Mouse (Mus musculus) kidney, embryonic 14.5 days (tissue): Measurements from ENCODE around the gene Fam167b. TPM values are rescaled to one million over a fixed set of nuclear protein-coding genes. Genes with fewer than 3 reads are reported as not detected.
A peak's percentile ranks its signal among the peaks of the same experiment; 100 is the strongest.

ENCODE experiments used
- ATAC-seq: fragments of 200-750 bp; cut with Nextera tagmentation; 2 replicates; pipeline ENCODE4 v1.8.0; 2017; ENCODE audit warnings: moderate number of reproducible peaks, mild to moderate bottlenecking, moderate TSS enrichment, moderate library complexity; ENCODE audit not compliant: low FRiP score, low TSS enrichment
- H3K27ac ChIP-seq: fragments of 300-500 bp; sonication (generic); 2 replicates; pipeline ENCODE4 v1.5.1; 2014; ENCODE audit warnings: low read depth, mild to moderate bottlenecking, low read length, moderate library complexity, mixed read lengths
- H3K27me3 ChIP-seq: fragments of 300-500 bp; sonication (generic); 2 replicates; pipeline ENCODE4 v1.6.1; 2014; ENCODE audit warnings: mild to moderate bottlenecking, low read length; ENCODE audit not compliant: control insufficient read depth, insufficient read depth
- H3K36me3 ChIP-seq: fragments of 300-500 bp; sonication (generic); 2 replicates; pipeline ENCODE4 v1.6.1; 2014; ENCODE audit warnings: low read length, mixed read lengths; ENCODE audit not compliant: control insufficient read depth, insufficient read depth
- H3K4me1 ChIP-seq: fragments of 300-500 bp; sonication (generic); 2 replicates; pipeline ENCODE4 v1.6.1; 2014; ENCODE audit warnings: low read length, mixed read lengths; ENCODE audit not compliant: control insufficient read depth, insufficient read depth
- H3K4me2 ChIP-seq: fragments of 300-500 bp; sonication (generic); replicated peaks from 2 replicates; pipeline ENCODE4 v1.6.1; 2014; ENCODE audit warnings: low read depth, mild to moderate bottlenecking, low read length
- H3K4me3 ChIP-seq: fragments of 300-500 bp; sonication (generic); 2 replicates; pipeline ENCODE4 v1.5.1; 2014; ENCODE audit warnings: mild to moderate bottlenecking, low read length
- H3K9ac ChIP-seq: fragments of 300-500 bp; sonication (generic); 2 replicates; pipeline ENCODE4 v1.6.1; 2014; ENCODE audit warnings: low read depth, mild to moderate bottlenecking, low read length, moderate library complexity
- H3K9me3 ChIP-seq: fragments of 300-500 bp; sonication (generic); 2 replicates; pipeline ENCODE4 v1.6.1; 2016; ENCODE audit warnings: low read length; ENCODE audit not compliant: control insufficient read depth
- WGBS: fragments of 180-500 bp; shearing (Covaris S2); extraction: QIAGEN DNeasy Blood & Tissue Kit; methylation state at CpG from one replicate; pipeline ENCODE4 v1.1.7; 2014; 5-methylcytosine and 5-hydroxymethylcytosine counted together
- polyA plus RNA-seq: library from polyadenylated mRNA; unstranded; fragments of >200 nt; fragmentation: Nextera tagmentation; extraction: Ambion mirVana; gene quantifications from 2 replicates; pipeline ENCODE4 v1.2.1, GENCODE M21; 2014

Gene Fam167b
- polyA plus RNA-seq: 17.7 and 19.7 TPM in 2 replicates

DNA sequence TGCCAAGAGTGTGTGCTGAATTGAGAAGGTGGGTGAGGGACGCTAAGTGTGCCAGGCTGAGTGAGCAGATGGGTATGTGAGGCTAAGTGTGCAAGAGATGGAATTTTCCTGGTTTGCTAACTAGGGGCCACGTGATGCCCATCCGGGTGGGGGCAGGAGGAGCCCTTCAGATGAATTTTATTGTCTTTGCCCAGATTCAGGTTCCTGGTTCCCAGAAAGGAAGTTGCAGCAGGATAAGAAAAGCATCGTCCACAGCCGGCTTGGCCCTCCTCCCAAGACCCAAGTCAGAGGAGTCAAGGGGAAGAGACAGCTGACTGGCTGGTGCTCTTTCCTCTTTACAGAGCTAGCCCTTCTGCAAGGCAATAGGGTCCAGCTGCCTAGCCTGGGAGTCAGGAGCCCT is at the start of gene Fam167b:
Fam167b (minus strand) TSS at position 84 of the 400 bp plus-strand sequence.
- no peak for ATAC-seq
- H3K9ac ChIP-seq: peak within 1 kb of the TSS; percentile 23; the same call in 1 of the 2 replicates
- H3K4me2 ChIP-seq: peak within 1 kb of the TSS; percentile 30
- peaks cover 10% of the 10 kb centered on the region for H3K4me1 ChIP-seq
- H3K36me3 ChIP-seq: no peaks in the 10 kb centered on the region
- no peaks in the 10 kb centered on the region for H3K27me3 ChIP-seq
- peak within 1 kb of the TSS; percentile 3; the same call in 1 of the 2 replicates for H3K4me3 ChIP-seq
- H3K9me3 ChIP-seq: no peaks in the 10 kb centered on the region
- peak within 1 kb of the TSS; percentile 17; the same call in 1 of the 2 replicates for H3K27ac ChIP-seq
- WGBS: 82% methylated on average over 5 of the region's 5 CpGs

DNA sequence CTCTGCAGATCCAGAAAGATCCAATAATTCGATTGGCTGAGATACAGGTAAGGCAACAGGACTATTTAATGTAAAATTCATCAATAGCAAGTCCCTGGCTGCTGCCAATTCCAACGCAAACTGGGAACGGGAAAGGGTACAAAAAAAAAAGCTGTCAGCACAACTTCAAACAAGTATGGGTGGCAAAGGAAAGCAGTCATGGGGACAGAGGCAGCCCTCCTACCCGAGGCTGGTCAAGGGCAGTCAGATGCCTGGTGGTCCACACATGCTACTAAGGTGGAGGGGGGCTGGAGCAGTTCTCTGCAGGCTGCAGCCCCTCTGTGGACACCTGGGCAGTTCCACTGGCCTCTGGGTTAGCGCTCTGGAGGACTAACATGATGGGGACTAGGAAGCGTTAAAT is 47.7 kb upstream of the Fam167b start:
- Histone ChIP-seq H3K9me3 (no peaks in the 10 kb centered on the region), H3K4me2 (no peak overlapping the region), H3K27ac (no peak overlapping the region), H3K4me3 (no peak overlapping the region), H3K9ac (no peak overlapping the region), H3K27me3 (no peaks in the 10 kb centered on the region), H3K4me1 (peaks cover 20% of the 10 kb centered on the region), H3K36me3 (peaks cover 50% of the 10 kb centered on the region)
- WGBS: 73% methylated on average over 6 of the region's 6 CpGs
- no peak for ATAC-seq

DNA sequence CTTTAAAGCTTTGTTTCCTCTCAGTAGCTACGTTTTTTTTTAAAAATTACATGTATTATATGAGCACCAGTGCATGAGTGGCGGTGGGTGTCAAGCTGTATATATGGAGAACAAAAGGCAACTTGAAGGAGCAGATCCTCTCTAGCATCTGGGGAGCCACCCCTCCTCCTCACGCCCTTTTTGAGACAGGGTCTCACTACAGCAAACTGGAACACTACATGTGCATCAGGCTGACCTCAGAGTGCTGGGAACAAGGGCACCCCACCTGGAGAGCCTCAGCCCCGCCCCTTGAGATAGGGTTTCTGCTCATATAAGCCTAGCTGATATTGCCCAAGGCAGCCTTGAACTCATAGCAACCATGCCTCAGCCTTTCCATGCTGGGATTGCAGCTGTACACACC is 47.1 kb upstream of the Fam167b start:
- Histone ChIP-seq H3K9ac (no peak overlapping the region), H3K9me3 (no peaks in the 10 kb centered on the region), H3K4me2 (peak overlapping the region; percentile 65), H3K36me3 (peaks cover 45% of the 10 kb centered on the region), H3K27me3 (no peaks in the 10 kb centered on the region), H3K4me1 (peaks cover 20% of the 10 kb centered on the region), H3K4me3 (no peak overlapping the region), H3K27ac (no peak overlapping the region)
- no peak for ATAC-seq
- 50% methylated on average over 4 of the region's 4 CpGs for WGBS

DNA sequence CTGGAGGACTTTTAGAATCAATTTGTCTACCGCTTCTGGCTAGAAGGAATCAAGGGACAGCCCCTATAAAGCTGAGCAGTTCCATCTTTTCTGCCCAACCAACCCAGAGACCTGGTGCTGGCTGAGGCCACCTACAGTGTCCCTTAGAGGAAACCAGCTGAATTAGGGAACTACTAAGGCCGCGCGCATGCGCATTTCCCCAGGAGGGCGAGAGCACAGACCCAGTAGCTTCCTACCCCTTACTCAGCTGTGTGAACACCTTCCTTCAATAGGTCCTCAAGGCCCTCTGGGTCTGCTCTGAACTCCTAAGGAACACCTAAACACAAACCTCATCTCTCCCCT is 46.7 kb upstream of the Fam167b start:
- Histone ChIP-seq H3K9me3 (no peaks in the 10 kb centered on the region), H3K4me3 (peak overlapping the region; percentile 48), H3K27me3 (no peaks in the 10 kb centered on the region), H3K4me2 (peak overlapping the region; percentile 65), H3K4me1 (peaks cover 20% of the 10 kb centered on the region), H3K36me3 (peaks cover 40% of the 10 kb centered on the region), H3K9ac (peak overlapping the region; percentile 40), H3K27ac (peak overlapping the region; percentile 89)
- 0% methylated on average over 6 of the region's 6 CpGs for WGBS
- ATAC-seq: peak; percentile 41

DNA sequence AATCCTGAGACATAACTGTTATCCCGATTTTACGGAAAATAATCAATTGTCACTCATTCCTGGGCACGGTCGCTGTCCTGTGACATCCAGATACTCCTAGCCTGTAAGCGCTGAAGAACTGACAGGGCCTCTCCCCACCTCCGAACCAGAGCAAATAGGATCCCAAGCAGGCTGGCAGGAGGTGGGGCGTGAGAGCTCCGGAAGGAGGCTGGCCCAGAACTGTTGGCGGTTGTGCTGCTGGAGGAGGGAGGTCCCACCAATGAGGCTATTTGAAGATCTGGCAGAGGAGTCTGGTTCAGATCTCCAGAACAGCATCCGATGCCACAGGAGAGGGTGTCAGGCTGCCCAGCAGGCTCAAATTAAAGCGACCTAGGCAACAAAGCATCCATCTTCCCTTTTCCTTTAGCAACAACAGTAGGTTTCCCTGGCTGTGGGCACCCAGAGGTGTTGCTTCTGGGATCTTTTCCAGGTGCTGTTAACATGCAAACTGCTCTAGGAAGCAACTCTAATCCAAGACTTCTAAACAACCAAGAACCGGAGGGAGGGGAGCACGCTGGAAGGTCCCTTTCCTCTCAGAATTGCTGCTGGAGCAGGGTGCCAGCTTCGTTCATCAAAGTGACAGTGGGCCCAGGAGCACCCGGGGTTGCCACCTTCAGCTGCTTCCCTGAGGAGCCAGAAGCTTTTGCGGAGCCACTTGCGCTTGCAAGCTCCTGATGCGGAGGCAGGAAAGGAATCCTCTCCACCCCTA is 46.1 kb upstream of the Fam167b start:
- H3K9ac ChIP-seq: peak overlapping the region; percentile 64
- peaks cover 20% of the 10 kb centered on the region for H3K4me1 ChIP-seq
- no peaks in the 10 kb centered on the region for H3K27me3 ChIP-seq
- peak overlapping the region; percentile 48 for H3K4me3 ChIP-seq
- peak overlapping the region; percentile 65 for H3K4me2 ChIP-seq
- H3K9me3 ChIP-seq: no peaks in the 10 kb centered on the region
- H3K36me3 ChIP-seq: peaks cover 34% of the 10 kb centered on the region
- ATAC-seq: peak; percentile 92
- WGBS: 1% methylated on average over 18 of the region's 18 CpGs
- peak overlapping the region; percentile 89 for H3K27ac ChIP-seq

DNA sequence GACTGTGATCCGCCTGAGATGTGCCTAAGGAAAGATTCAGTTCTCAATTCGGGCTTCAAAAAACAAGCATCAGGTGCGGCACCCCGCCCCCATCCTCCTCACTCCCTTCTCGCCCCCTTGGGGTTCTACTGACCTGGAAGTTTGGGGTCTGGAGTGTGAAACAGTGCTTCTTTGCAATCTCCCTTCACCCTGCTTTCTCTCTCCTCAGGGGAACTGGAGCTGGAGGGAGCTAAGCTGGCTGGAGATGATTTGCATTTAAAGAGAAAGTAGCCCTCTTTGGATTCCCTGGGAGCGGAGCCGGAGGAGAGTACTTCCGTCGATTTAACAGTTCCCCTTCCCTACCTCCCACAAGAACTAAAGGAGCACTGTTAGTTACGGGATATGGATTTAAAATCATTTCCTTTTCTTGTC is 45.3 kb upstream of the Fam167b start, which contains the start of gene Ccdc28b:
Ccdc28b (minus strand) TSS at position 267 of the 411 bp plus-strand sequence.
- peaks cover 26% of the 10 kb centered on the region for H3K36me3 ChIP-seq
- peak within 1 kb of the TSS; percentile 65 for H3K4me2 ChIP-seq
- H3K27me3 ChIP-seq: no peaks in the 10 kb centered on the region
- peaks cover 20% of the 10 kb centered on the region for H3K4me1 ChIP-seq
- H3K9me3 ChIP-seq: no peaks in the 10 kb centered on the region
- H3K9ac ChIP-seq: peak within 1 kb of the TSS; percentile 64
- peak; percentile 35; the same call in 1 of the 2 replicates for ATAC-seq
- H3K27ac ChIP-seq: peak within 1 kb of the TSS; percentile 89
- under 1% methylated on average over 10 of the region's 10 CpGs for WGBS
- H3K4me3 ChIP-seq: peak within 1 kb of the TSS; percentile 48

DNA sequence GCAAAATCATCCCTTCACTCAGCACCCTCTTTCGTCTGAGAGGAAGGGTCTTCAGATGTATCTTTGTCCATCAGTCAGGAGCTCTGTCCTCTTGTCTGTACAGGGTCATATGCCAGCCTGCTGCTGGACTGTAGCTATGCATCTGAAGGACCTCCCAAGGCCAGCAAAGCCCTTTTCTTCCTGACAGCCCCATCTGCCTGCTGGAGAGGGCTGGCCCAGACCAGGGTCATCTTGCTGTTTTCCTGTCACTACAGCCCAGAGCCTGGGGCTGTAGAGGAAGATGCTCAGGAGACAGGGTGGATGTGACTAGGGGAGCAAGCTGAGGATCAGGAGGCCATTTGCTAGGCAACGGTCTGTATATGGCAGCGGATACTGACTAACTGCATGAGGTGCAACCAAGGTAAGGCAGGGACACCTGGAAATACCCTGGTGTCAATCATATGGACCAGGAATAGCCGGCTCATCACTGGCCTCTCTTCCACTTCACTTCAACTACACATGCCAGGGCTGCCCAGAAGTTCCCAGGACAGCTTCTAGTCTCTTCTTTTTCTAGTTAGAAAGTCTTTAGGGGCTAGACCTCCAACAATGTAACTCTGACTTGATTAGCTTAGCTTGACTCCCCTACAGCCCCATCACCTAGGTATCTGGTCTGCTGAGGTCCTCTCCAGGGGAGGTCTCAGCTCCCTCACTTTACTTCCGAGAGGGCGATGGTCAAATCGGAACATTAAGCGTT is 44.6 kb upstream of the Fam167b start:
- ATAC-seq: no peak
- Histone ChIP-seq H3K27ac (peak overlapping the region; percentile 68), H3K9me3 (no peaks in the 10 kb centered on the region), H3K9ac (peak overlapping the region; percentile 64), H3K27me3 (no peaks in the 10 kb centered on the region), H3K36me3 (peaks cover 19% of the 10 kb centered on the region), H3K4me1 (peaks cover 24% of the 10 kb centered on the region), H3K4me3 (peak overlapping the region; percentile 48), H3K4me2 (peak overlapping the region; percentile 65)
- 14% methylated on average over 8 of the region's 8 CpGs for WGBS

DNA sequence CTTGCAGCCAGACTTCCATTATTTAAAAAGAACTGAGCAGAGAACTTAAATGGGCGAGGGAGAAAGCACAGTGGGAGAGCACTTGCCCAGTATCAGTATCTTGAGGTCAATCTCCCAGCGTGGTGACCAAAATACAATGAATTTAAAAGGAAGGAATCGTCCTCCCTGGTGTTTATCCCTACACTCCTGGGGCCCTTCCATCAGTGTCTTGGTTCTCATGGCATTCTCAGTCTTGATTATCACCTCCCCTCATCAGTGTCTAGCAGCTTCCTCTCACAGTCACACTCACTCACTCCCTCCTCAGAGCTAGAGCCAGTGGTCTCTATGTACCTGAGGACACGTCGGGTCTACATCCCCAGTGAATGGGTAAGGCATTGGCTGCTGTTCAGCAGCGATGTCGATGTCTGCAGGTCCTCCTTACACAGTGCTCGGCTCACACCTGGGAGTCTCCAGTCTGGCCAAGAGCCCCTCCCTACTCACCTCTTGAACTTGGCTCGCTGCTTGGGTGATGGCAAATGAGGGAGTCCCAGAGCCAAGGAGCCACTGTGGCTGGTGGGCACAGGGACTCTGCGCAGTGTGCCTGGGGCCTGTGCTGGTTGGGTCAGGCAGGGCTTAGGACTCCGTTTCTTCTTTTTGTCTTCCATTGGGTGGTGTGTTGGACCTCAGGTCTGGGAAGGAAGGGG is 43.9 kb upstream of the Fam167b start:
- Histone ChIP-seq H3K4me1 (peaks cover 28% of the 10 kb centered on the region), H3K4me3 (peak overlapping the region; percentile 48; the same call in 1 of the 2 replicates)

More for the DNA sequence above, 43.9 kb upstream of the Fam167b start:
- Histone ChIP-seq H3K27me3 (no peaks in the 10 kb centered on the region), H3K9me3 (no peaks in the 10 kb centered on the region), H3K27ac (no peak overlapping the region), H3K4me2 (no peak overlapping the region; the same call in 1 of the 2 replicates), H3K9ac (peak overlapping the region; percentile 64; the same call in 1 of the 2 replicates), H3K36me3 (peaks cover 14% of the 10 kb centered on the region)
- ATAC-seq: no peak
- WGBS: 82% methylated on average over 11 of the region's 11 CpGs
